Mouse (Mus musculus) liver, adult 2 months (tissue): ENCODE measurements around the gene Slc15a3.

ENCODE experiments used
- CTCF ChIP-seq: fragments of 200-500 bp; IDR thresholded peaks from 2 replicates; pipeline ENCODE4 v1.5.1; 2011; ENCODE audit warnings: low read depth, low read length, control low read depth
- POLR2A ChIP-seq: fragments of 200-500 bp; IDR thresholded peaks from 2 replicates; pipeline ENCODE4 v1.6.1; 2011; ENCODE audit warnings: low read length, control low read depth; ENCODE audit not compliant: insufficient read depth; ENCODE audit errors: extremely low read depth

DNA sequence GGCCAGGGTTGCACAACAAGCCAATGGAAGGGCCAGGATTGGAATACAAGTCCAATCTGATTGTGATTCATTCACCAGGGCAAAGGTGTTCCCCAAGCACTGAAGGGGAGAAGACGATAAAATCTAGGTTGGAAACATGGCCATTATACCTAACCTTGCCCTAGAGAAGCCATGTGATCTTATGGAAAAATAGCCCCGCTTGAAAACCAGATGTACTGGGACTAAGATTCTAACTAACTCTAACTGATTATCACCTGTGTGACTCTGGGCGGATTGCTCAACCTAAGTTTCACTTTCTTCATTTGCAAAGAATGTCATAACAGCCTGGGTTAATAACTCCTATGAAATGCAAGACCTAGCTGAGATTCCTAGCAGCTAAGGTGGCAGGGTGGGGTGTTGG lies 15.9 kb downstream of the Slc15a3 start:
- TF ChIP-seq CTCF (no peak), POLR2A (no peak)
